ENCODE assay signal across 23 mouse cellular contexts in the genomic region with DNA sequence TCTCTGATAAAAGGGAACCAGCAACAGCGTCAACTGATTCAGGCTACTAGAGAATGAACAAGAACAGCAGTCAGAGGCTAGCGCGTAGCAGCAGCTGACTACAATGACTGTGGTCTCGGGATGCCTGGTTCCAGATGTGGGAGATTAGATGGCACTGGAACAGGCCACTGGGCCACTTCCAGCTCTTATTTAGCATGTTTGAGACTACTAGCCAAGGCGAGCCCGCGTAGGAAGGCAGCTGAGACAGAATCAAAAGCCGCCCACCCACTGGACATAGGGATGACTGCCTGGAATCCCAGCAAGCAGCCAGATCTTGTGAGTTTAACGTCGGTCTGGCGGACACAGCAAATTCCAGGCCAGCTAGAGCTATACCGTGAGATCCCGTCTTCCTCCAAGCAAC. TPM values are rescaled to one million over a fixed set of nuclear protein-coding genes. Genes with fewer than 3 reads are reported as not detected.
DNase-seq lines count a peak whose midpoint lies in the region; ATAC-seq and TF ChIP-seq lines count a peak whose summit lies in the region.
"Had no signal": no experiment of that assay in that cellular context is flagged by ENCODE, and none has a peak within 500 bp of the region (broad histone marks: within the 10 kb centered on the region; RNA-seq: fewer than 3 reads in every experiment).

No protein-coding gene starts in this region.

- intact Hi-C loops in gastrocnemius, adult 2 months (cut with DNase I): no loop called here
- intact Hi-C loops in heart, postnatal 14 days (cut with DNase I): no loop called here

- no peaks in the 10 kb centered on the region for H3K9me3 ChIP-seq in midbrain, embryonic 12.5 days
- no peaks in the 10 kb centered on the region for H3K9me3 ChIP-seq in midbrain, postnatal 0 days (ENCODE audit: low read length)
- H3K9me3 ChIP-seq in embryonic facial prominence, embryonic 14.5 days (ENCODE audit: control insufficient read depth, low read length): no peaks in the 10 kb centered on the region
- no peaks in the 10 kb centered on the region for H3K9me3 ChIP-seq in limb, embryonic 15.5 days
- no peaks in the 10 kb centered on the region for H3K9me3 ChIP-seq in midbrain, embryonic 14.5 days (ENCODE audit: control insufficient read depth, low read length)
- H3K9me3 ChIP-seq: hindbrain, embryonic 12.5 days had no signal

- no peak for TF ChIP-seq CTCF in gastrocnemius, adult 2 months (IDR thresholded peaks at IDR 0.05)
- no peak for TF ChIP-seq CTCF in midbrain, postnatal 0 days (IDR thresholded peaks at IDR 0.05)

- peaks cover 33% of the 10 kb centered on the region for H3K36me3 ChIP-seq in midbrain, embryonic 12.5 days
- no peaks in the 10 kb centered on the region for H3K36me3 ChIP-seq in midbrain, postnatal 0 days (ENCODE audit: insufficient read depth, low read length)
- H3K36me3 ChIP-seq in embryonic facial prominence, embryonic 14.5 days (ENCODE audit: control insufficient read depth, insufficient read depth, low read length): peaks cover 42% of the 10 kb centered on the region
- peaks cover 48% of the 10 kb centered on the region for H3K36me3 ChIP-seq in limb, embryonic 15.5 days
- H3K36me3 ChIP-seq in midbrain, embryonic 14.5 days (ENCODE audit: control insufficient read depth, insufficient read depth, low read length): no peaks in the 10 kb centered on the region

- H3K4me2 ChIP-seq in midbrain, embryonic 12.5 days (replicated peaks): no peak overlapping the region
- H3K4me2 ChIP-seq in midbrain, postnatal 0 days (ENCODE audit: low read depth, low read length, poor library complexity, severe bottlenecking): no peak overlapping the region
- no peak overlapping the region for H3K4me2 ChIP-seq in embryonic facial prominence, embryonic 14.5 days (ENCODE audit: low read depth, low read length)
- H3K4me2 ChIP-seq in limb, embryonic 15.5 days: no peak overlapping the region
- no peak overlapping the region for H3K4me2 ChIP-seq in midbrain, embryonic 14.5 days (ENCODE audit: low read length)
- H3K4me2 ChIP-seq: hindbrain, embryonic 12.5 days had no signal

- H3K27me3 ChIP-seq in midbrain, embryonic 12.5 days: no peaks in the 10 kb centered on the region; the same call in 1 of the 2 replicates
- no peaks in the 10 kb centered on the region for H3K27me3 ChIP-seq in midbrain, postnatal 0 days (ENCODE audit: insufficient read depth, low read length)
- no peaks in the 10 kb centered on the region for H3K27me3 ChIP-seq in embryonic facial prominence, embryonic 14.5 days (replicated peaks; ENCODE audit: control insufficient read depth, insufficient read depth, low read length)
- H3K27me3 ChIP-seq in limb, embryonic 15.5 days: no peaks in the 10 kb centered on the region
- no peaks in the 10 kb centered on the region for H3K27me3 ChIP-seq in midbrain, embryonic 14.5 days (ENCODE audit: control insufficient read depth, insufficient read depth, low read length)
- H3K27me3 ChIP-seq: CH12.LX; hindbrain, embryonic 12.5 days had no signal

- H3K4me1 ChIP-seq in midbrain, embryonic 12.5 days: peaks cover 69% of the 10 kb centered on the region
- H3K4me1 ChIP-seq in midbrain, postnatal 0 days (ENCODE audit: insufficient read depth, low read length): peaks cover 9% of the 10 kb centered on the region; the same call in 1 of the 2 replicates
- peaks cover 42% of the 10 kb centered on the region for H3K4me1 ChIP-seq in embryonic facial prominence, embryonic 14.5 days (ENCODE audit: control insufficient read depth, insufficient read depth, low read length)
- H3K4me1 ChIP-seq in limb, embryonic 15.5 days: peaks cover 57% of the 10 kb centered on the region
- H3K4me1 ChIP-seq in midbrain, embryonic 14.5 days (ENCODE audit: control insufficient read depth, insufficient read depth, low read length): peaks cover 35% of the 10 kb centered on the region

- no peak overlapping the region for H3K9ac ChIP-seq in midbrain, embryonic 12.5 days (replicated peaks)
- H3K9ac ChIP-seq in midbrain, postnatal 0 days (replicated peaks; ENCODE audit: low read length, poor library complexity, severe bottlenecking): no peak overlapping the region
- no peak overlapping the region for H3K9ac ChIP-seq in embryonic facial prominence, embryonic 14.5 days (ENCODE audit: low read depth, low read length)
- no peak overlapping the region for H3K9ac ChIP-seq in limb, embryonic 15.5 days
- no peak overlapping the region for H3K9ac ChIP-seq in midbrain, embryonic 14.5 days (replicated peaks; ENCODE audit: low read length)
- H3K9ac ChIP-seq: forebrain, postnatal 0 days; hindbrain, embryonic 12.5 days; liver, embryonic 14.5 days had no signal

- DNase-seq in gastrocnemius, adult 2 months: peak; percentile 25
- DNase-seq in gastrocnemius, postnatal 25 days: no peak
- no peak for DNase-seq in midbrain, postnatal 0 days (ENCODE audit: low spot score)
- DNase-seq in embryonic facial prominence, embryonic 14.5 days (ENCODE audit: low spot score): no peak
- no peak for DNase-seq in midbrain, embryonic 14.5 days
- no peak for DNase-seq in heart, postnatal 14 days
- DNase-seq: cerebellum, adult 9-11 months; embryo, embryonic 11 days; forebrain, postnatal 0 days; heart, adult 2 months; kidney, adult 9 months; kidney, postnatal 25 days; lung, postnatal 10 days; retina, postnatal 1 day had no signal

- no peak overlapping the region for H3K4me3 ChIP-seq in gastrocnemius, adult 2 months
- no peak overlapping the region for H3K4me3 ChIP-seq in midbrain, embryonic 12.5 days
- H3K4me3 ChIP-seq in midbrain, postnatal 0 days (ENCODE audit: low read depth, low read length): no peak overlapping the region
- no peak overlapping the region for H3K4me3 ChIP-seq in embryonic facial prominence, embryonic 14.5 days (ENCODE audit: low read depth, low read length)
- no peak overlapping the region for H3K4me3 ChIP-seq in limb, embryonic 15.5 days
- H3K4me3 ChIP-seq in midbrain, embryonic 14.5 days (replicated peaks; ENCODE audit: low read depth, low read length): no peak overlapping the region
- H3K4me3 ChIP-seq: heart, adult 2 months; hindbrain, embryonic 12.5 days had no signal

- H3K27ac ChIP-seq in gastrocnemius, adult 2 months: no peak overlapping the region; the same call in 1 of the 2 replicates
- H3K27ac ChIP-seq in midbrain, embryonic 12.5 days (replicated peaks): 0 out of 2 replicates have a peak overlapping the region, but pooled peaks have one; percentile 0
- no peak overlapping the region for H3K27ac ChIP-seq in midbrain, postnatal 0 days (ENCODE audit: low read depth, low read length)
- H3K27ac ChIP-seq in embryonic facial prominence, embryonic 14.5 days (replicated peaks; ENCODE audit: low read depth, low read length): peak overlapping the region; percentile 25; the same call in 1 of the 2 replicates
- peak overlapping the region; percentile 59 for H3K27ac ChIP-seq in limb, embryonic 15.5 days
- H3K27ac ChIP-seq in midbrain, embryonic 14.5 days (replicated peaks; ENCODE audit: low read depth, low read length): no peak overlapping the region
- H3K27ac ChIP-seq: heart, adult 2 months; hindbrain, embryonic 12.5 days; liver, embryonic 14.5 days; stomach, postnatal 0 days had no signal

- WGBS in midbrain, embryonic 12.5 days: 58% methylated on average over 13 of the region's 13 CpGs
- WGBS in midbrain, postnatal 0 days: 53% methylated on average over 13 of the region's 13 CpGs
- 32% methylated on average over 13 of the region's 13 CpGs for WGBS in embryonic facial prominence, embryonic 14.5 days
- WGBS in limb, embryonic 15.5 days: 49% methylated on average over 13 of the region's 13 CpGs
- WGBS in midbrain, embryonic 14.5 days: 60% methylated on average over 13 of the region's 13 CpGs

- no peak for ATAC-seq in midbrain, embryonic 12.5 days (ENCODE audit: low FRiP score, low read depth)
- ATAC-seq in midbrain, postnatal 0 days (ENCODE audit: low FRiP score): no peak
- ATAC-seq in embryonic facial prominence, embryonic 14.5 days (ENCODE audit: low read depth): no peak
- no peak for ATAC-seq in limb, embryonic 15.5 days (ENCODE audit: insufficient number of reproducible peaks, low FRiP score, low TSS enrichment, low read depth)
- ATAC-seq in midbrain, embryonic 14.5 days (ENCODE audit: low FRiP score, low TSS enrichment): no peak
- ATAC-seq: forebrain, postnatal 0 days; inflammation-experienced regulatory T-cells, adult 6 months had no signal

RNA-seq across cellular contexts. Expression of a gene that starts 43.1 kb away (rescaled TPM):
- 1 to 10 TPM; 7.3 to 7.9 TPM for total RNA-seq in gastrocnemius, adult 2 months (2021)
- total RNA-seq in gastrocnemius, postnatal 25 days (2021): 1 to 10 TPM; 6.4 to 7.6 TPM
- polyA plus RNA-seq in midbrain, embryonic 12.5 days (2016; fragmentation: Nextera tagmentation; extraction: Ambion mirVana): 34.5 and 35.3 TPM in 2 replicates
- 129 and 200 TPM in 2 replicates for total RNA-seq in midbrain, postnatal 0 days (2014; rRNA removed)
- polyA plus RNA-seq in midbrain, postnatal 0 days (2015; fragmentation: Nextera tagmentation; extraction: Ambion mirVana): 50.8 and 55.4 TPM in 2 replicates
- 21.0 and 22.7 TPM in 2 replicates for polyA plus RNA-seq in embryonic facial prominence, embryonic 14.5 days (2014; fragmentation: Nextera tagmentation; extraction: Ambion mirVana)
- 18.2 and 22.4 TPM in 2 replicates for polyA plus RNA-seq in limb, embryonic 15.5 days (2015; fragmentation: Nextera tagmentation; extraction: Ambion mirVana)
- 40.6 and 40.9 TPM in 2 replicates for polyA plus RNA-seq in midbrain, embryonic 14.5 days (2014; fragmentation: Nextera tagmentation; extraction: Ambion mirVana)
- total RNA-seq in heart, postnatal 14 days (2021): 10 to 100 TPM; 12.2 to 13.6 TPM

RNA-seq across cellular contexts. Expression of a gene that starts 46.8 kb away (rescaled TPM):
- under 1 TPM; 0.31 to 0.42 TPM for total RNA-seq in gastrocnemius, adult 2 months (2021)
- total RNA-seq in gastrocnemius, postnatal 25 days (2021): 1 to 10 TPM; 1.0 to 1.1 TPM
- 7.6 and 11.7 TPM in 2 replicates for polyA plus RNA-seq in midbrain, embryonic 12.5 days (2016; fragmentation: Nextera tagmentation; extraction: Ambion mirVana)
- 19.2 and 21.4 TPM in 2 replicates for total RNA-seq in midbrain, postnatal 0 days (2014; rRNA removed)
- 1.3 and 1.6 TPM in 2 replicates for polyA plus RNA-seq in midbrain, postnatal 0 days (2015; fragmentation: Nextera tagmentation; extraction: Ambion mirVana)
- 54.5 and 64.6 TPM in 2 replicates for polyA plus RNA-seq in embryonic facial prominence, embryonic 14.5 days (2014; fragmentation: Nextera tagmentation; extraction: Ambion mirVana)
- polyA plus RNA-seq in limb, embryonic 15.5 days (2015; fragmentation: Nextera tagmentation; extraction: Ambion mirVana): 17.5 and 18.2 TPM in 2 replicates
- polyA plus RNA-seq in midbrain, embryonic 14.5 days (2014; fragmentation: Nextera tagmentation; extraction: Ambion mirVana): 8.3 and 8.4 TPM in 2 replicates
- total RNA-seq in heart, postnatal 14 days (2021): 1 to 10 TPM; 2.8 to 3.9 TPM
- total RNA-seq: megakaryocyte, adult 5-6 weeks; MEL had no signal
- polyA plus RNA-seq: inflammation-experienced regulatory T-cells, adult 6 months had no signal

Comparison
In these comparisons a context has a peak if more than half of its experiments do, and no peak if none do; other contexts are left out.
1. H3K27ac ChIP-seq: peak in midbrain, embryonic 12.5 days (single experiment), embryonic facial prominence, embryonic 14.5 days (single experiment) and limb, embryonic 15.5 days (single experiment); none in gastrocnemius, adult 2 months (single experiment), midbrain, postnatal 0 days (single experiment) and midbrain, embryonic 14.5 days (single experiment).